In genomic region chr14:64533591-64534151, GRCm38 (mm10) we compare ENCODE assay signal across 10 mouse cellular contexts.
A peak's percentile ranks its signal among the peaks of the same experiment; 100 is the strongest.
DNase-seq lines count a peak whose midpoint lies in the region; ATAC-seq lines count a peak whose summit lies in the region.
"Had no signal": no experiment of that assay in that cellular context is flagged by ENCODE, and none has a peak within 500 bp of the region (broad histone marks: within the 10 kb centered on the region; RNA-seq: fewer than 3 reads in every experiment).

No protein-coding gene starts in this region.

- no peaks in the 10 kb centered on the region for H3K36me3 ChIP-seq in hindbrain, embryonic 11.5 days (ENCODE audit: control insufficient read depth, insufficient read depth, low read length)
- no peaks in the 10 kb centered on the region for H3K36me3 ChIP-seq in midbrain, embryonic 14.5 days (ENCODE audit: control insufficient read depth, insufficient read depth, low read length)

- 27% methylated on average over 7 of the region's 7 CpGs for WGBS in hindbrain, embryonic 11.5 days
- under 1% methylated on average over 7 of the region's 7 CpGs for WGBS in midbrain, embryonic 14.5 days

- peak; percentile 71 for DNase-seq in brain, embryonic 18.5 days (ENCODE audit: low read depth, low spot score)
- peak; percentile 58 for DNase-seq in cerebellum, adult 9-10 months
- peak; percentile 27 for DNase-seq in hindbrain, embryonic 11.5 days (ENCODE audit: low spot score)
- DNase-seq in midbrain, embryonic 14.5 days, result peak; percentile 78
- no peak for DNase-seq in spleen, postnatal 36 days (ENCODE audit: low spot score in 2 of 2)
- DNase-seq in urinary bladder, postnatal 4 days (ENCODE audit: low spot score in 2 of 2), result no peak
- DNase-seq in gastrocnemius, postnatal 14 days, result no peak
- DNase-seq: adrenal gland, adult 8-10 months; liver, postnatal 0 days had no signal

- ATAC-seq in hindbrain, embryonic 11.5 days (ENCODE audit: low FRiP score), result no peak
- peak; percentile 67; the same call in 1 of the 2 replicates for ATAC-seq in midbrain, embryonic 14.5 days (ENCODE audit: low FRiP score, low TSS enrichment)
- ATAC-seq: liver, postnatal 0 days had no signal

- no peaks in the 10 kb centered on the region for H3K4me1 ChIP-seq in hindbrain, embryonic 11.5 days (replicated peaks; ENCODE audit: control insufficient read depth, insufficient read depth, low read length)
- H3K4me1 ChIP-seq in midbrain, embryonic 14.5 days (ENCODE audit: control insufficient read depth, insufficient read depth, low read length), result peaks cover 27% of the 10 kb centered on the region

- no peaks in the 10 kb centered on the region for H3K9me3 ChIP-seq in hindbrain, embryonic 11.5 days (ENCODE audit: control insufficient read depth, low read length)
- no peaks in the 10 kb centered on the region for H3K9me3 ChIP-seq in midbrain, embryonic 14.5 days (ENCODE audit: control insufficient read depth, low read length)

- intact Hi-C loops in gastrocnemius, postnatal 14 days (cut with DNase I; ENCODE audit: low total_unique reads), result no loop called here

- peak overlapping the region; percentile 75 for H3K27ac ChIP-seq in hindbrain, embryonic 11.5 days (ENCODE audit: low read depth, low read length)
- H3K27ac ChIP-seq in midbrain, embryonic 14.5 days (replicated peaks; ENCODE audit: low read depth, low read length), result peak overlapping the region; percentile 93

- H3K9ac ChIP-seq in hindbrain, embryonic 11.5 days (ENCODE audit: low read depth, low read length), result no peak overlapping the region
- H3K9ac ChIP-seq in midbrain, embryonic 14.5 days (replicated peaks; ENCODE audit: low read length), result peak overlapping the region; percentile 37; the same call in 1 of the 2 replicates
- H3K9ac ChIP-seq: liver, postnatal 0 days had no signal

- H3K4me2 ChIP-seq in hindbrain, embryonic 11.5 days (replicated peaks; ENCODE audit: low read depth, low read length), result no peak overlapping the region
- peak overlapping the region; percentile 33 for H3K4me2 ChIP-seq in midbrain, embryonic 14.5 days (ENCODE audit: low read length)

- no peak overlapping the region for H3K4me3 ChIP-seq in hindbrain, embryonic 11.5 days (ENCODE audit: low read depth, low read length)
- H3K4me3 ChIP-seq in midbrain, embryonic 14.5 days (replicated peaks; ENCODE audit: low read depth, low read length), result no peak overlapping the region
- H3K4me3 ChIP-seq: erythroblast, embryonic 14.5 days had no signal

- H3K27me3 ChIP-seq in hindbrain, embryonic 11.5 days (ENCODE audit: control insufficient read depth, insufficient read depth, low read length), result no peaks in the 10 kb centered on the region
- no peaks in the 10 kb centered on the region for H3K27me3 ChIP-seq in midbrain, embryonic 14.5 days (ENCODE audit: control insufficient read depth, insufficient read depth, low read length)

Comparison
In these comparisons a context has a peak if more than half of its experiments do, and no peak if none do; other contexts are left out.
1. DNase-seq: peak in brain, embryonic 18.5 days (single experiment), cerebellum, adult 9-10 months (single experiment), hindbrain, embryonic 11.5 days (single experiment) and midbrain, embryonic 14.5 days (single experiment); none in spleen, postnatal 36 days (0 of 2), urinary bladder, postnatal 4 days (0 of 2) and gastrocnemius, postnatal 14 days (single experiment).